Mouse (Mus musculus) spleen, adult 2 months (tissue): ENCODE results near the gene Slc35d3.

Source experiments
- CTCF ChIP-seq: fragments of 200-500 bp; IDR thresholded peaks from 2 replicates; pipeline ENCODE4 v1.5.1; 2011; ENCODE audit warnings: mild to moderate bottlenecking, inconsistent platforms; ENCODE audit not compliant: insufficient read depth, insufficient read length, insufficient replicate concordance; ENCODE audit errors: extremely low read depth
- POLR2A ChIP-seq: fragments of 200-500 bp; IDR thresholded peaks from 2 replicates; pipeline ENCODE4 v1.6.1; 2011; ENCODE audit warnings: low read depth, low read length, inconsistent platforms

DNA sequence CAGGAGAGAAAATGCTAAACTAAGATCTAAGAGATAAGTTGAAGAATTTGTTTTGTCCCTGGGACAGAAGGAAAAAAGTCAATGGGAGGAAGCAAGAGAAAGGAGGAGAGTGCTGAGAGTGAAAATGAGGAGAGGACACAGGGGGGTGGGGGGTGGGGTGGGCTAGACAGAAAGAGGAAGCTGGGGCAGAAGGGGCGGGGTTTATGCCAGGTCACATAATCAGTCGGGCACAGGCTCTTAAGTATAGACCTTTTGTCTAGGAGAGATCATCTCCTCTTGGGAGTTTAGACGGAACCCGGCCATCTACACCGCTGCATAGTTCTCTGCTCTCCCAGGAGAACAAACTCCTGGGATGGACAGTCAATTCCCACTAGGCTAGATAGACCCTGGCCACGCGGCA, 48.3 kb downstream of the Slc35d3 start:
- TF ChIP-seq CTCF (no peak), POLR2A (no peak)
